12 mouse cellular contexts compared by ENCODE assay signal in the genomic region with DNA sequence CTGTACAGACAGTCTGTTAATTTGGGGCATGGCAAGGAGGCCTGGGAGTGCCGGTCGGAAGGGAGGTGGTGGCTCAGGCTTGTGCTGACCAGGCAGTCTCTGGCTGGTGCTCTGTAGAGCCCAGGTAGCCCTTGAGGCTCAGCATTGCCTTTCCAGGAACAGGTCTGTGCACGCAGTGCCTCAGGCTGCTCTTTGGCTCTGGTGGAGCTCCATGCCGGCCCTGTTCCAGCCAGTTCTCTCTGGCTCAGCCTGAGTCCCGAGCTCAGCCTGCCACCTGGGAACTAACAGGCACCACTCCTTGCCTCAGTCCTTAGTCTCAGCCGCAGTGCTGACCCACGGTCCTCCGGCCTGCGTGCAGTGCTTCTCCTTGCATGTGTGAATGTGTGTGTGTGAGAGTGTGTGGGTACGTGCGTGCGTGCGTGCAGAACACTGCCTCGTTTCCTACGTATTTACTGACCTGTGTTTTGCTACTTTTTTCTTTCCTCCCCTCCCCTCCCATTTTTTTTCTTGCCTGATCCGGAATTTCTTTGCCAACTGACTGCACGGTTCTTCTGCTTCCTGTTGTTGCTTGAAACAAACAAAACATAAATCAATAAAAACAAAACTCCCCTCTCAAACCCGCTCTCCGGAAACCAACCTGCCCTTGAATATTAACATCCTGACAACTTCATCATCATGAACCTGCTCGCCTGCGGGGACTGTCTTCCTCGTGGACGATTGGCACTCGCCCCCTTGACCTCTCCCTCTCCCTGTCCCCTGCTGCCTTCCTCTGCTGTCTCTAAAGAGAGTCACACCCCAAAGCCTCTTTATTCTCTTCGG. TPM values are rescaled to one million over a fixed set of nuclear protein-coding genes. Genes with fewer than 3 reads are reported as not detected.
DNase-seq lines count a peak whose midpoint lies in the region; ATAC-seq and TF ChIP-seq lines count a peak whose summit lies in the region.
"Had no signal": no experiment of that assay in that cellular context is flagged by ENCODE, and none has a peak within 500 bp of the region (broad histone marks: within the 10 kb centered on the region; RNA-seq: fewer than 3 reads in every experiment).

No protein-coding gene starts in this region.

- 64% methylated on average over 25 of the region's 25 CpGs for WGBS in lung, embryonic 16.5 days
- 19% methylated on average over 25 of the region's 25 CpGs for WGBS in cerebellum, adult 2 months
- WGBS in intestine, postnatal 0 days = 59% methylated on average over 25 of the region's 25 CpGs
- WGBS in limb, embryonic 13.5 days = 73% methylated on average over 25 of the region's 25 CpGs

- no peak for TF ChIP-seq POLR2A in cerebellum, adult 2 months (IDR thresholded peaks at IDR 0.05; ENCODE audit: borderline replicate concordance, insufficient read depth, low read length)

- H3K27ac ChIP-seq in lung, embryonic 16.5 days (ENCODE audit: low read length) = no peak overlapping the region
- 0 out of 2 replicates have a peak overlapping the region, but pooled peaks have one; percentile 5 for H3K27ac ChIP-seq in cerebellum, adult 2 months (ENCODE audit: insufficient read depth, low read length)
- H3K27ac ChIP-seq in intestine, postnatal 0 days (ENCODE audit: low read depth, low read length) = 0 out of 2 replicates have a peak overlapping the region, but pooled peaks have one; percentile 36
- H3K27ac ChIP-seq in limb, embryonic 13.5 days = peak overlapping the region; percentile 22; the same call in 1 of the 2 replicates

- no peak for DNase-seq in lung, postnatal 14 days
- peak; percentile 78 to 84 for DNase-seq in cerebellum, adult 2 months
- no peak for DNase-seq in left cerebral cortex, adult 9 months (ENCODE audit: low spot score in 2 of 2)
- no peak for DNase-seq in ovary, postnatal 14 days (ENCODE audit: low spot score)
- DNase-seq: right cerebral cortex, adult 18-20 months had no signal

- no peak overlapping the region for H3K4me2 ChIP-seq in lung, embryonic 16.5 days (ENCODE audit: low read depth, low read length)
- H3K4me2 ChIP-seq in intestine, postnatal 0 days (replicated peaks; ENCODE audit: low read depth) = no peak overlapping the region
- no peak overlapping the region for H3K4me2 ChIP-seq in limb, embryonic 13.5 days (replicated peaks)

- H3K9ac ChIP-seq in lung, embryonic 16.5 days (ENCODE audit: low read length) = 0 out of 2 replicates have a peak overlapping the region, but pooled peaks have one; percentile 18
- no peak overlapping the region for H3K9ac ChIP-seq in intestine, postnatal 0 days (ENCODE audit: low read depth, low read length)
- H3K9ac ChIP-seq in limb, embryonic 13.5 days = 0 out of 2 replicates have a peak overlapping the region, but pooled peaks have one; percentile 13

- TF ChIP-seq CTCF in cerebellum, adult 2 months (IDR thresholded peaks at IDR 0.05; ENCODE audit: borderline replicate concordance, insufficient read depth, low read depth, low read length) = no peak
- no peak for TF ChIP-seq CTCF in intestine, postnatal 0 days (IDR thresholded peaks at IDR 0.05; ENCODE audit: low read depth)

- no peaks in the 10 kb centered on the region for H3K27me3 ChIP-seq in lung, embryonic 16.5 days (ENCODE audit: control insufficient read depth, insufficient read depth, low read depth, low read length)
- H3K27me3 ChIP-seq in cerebellum, adult 2 months (ENCODE audit: control insufficient read depth, insufficient read depth, low read length) = no peaks in the 10 kb centered on the region
- H3K27me3 ChIP-seq in intestine, postnatal 0 days (replicated peaks; ENCODE audit: control insufficient read depth, insufficient read depth, low read length) = no peaks in the 10 kb centered on the region
- no peaks in the 10 kb centered on the region for H3K27me3 ChIP-seq in limb, embryonic 13.5 days

- peaks cover 60% of the 10 kb centered on the region for H3K36me3 ChIP-seq in lung, embryonic 16.5 days (ENCODE audit: control insufficient read depth, insufficient read depth, low read length)
- peaks cover 70% of the 10 kb centered on the region for H3K36me3 ChIP-seq in intestine, postnatal 0 days (ENCODE audit: control insufficient read depth, insufficient read depth)
- H3K36me3 ChIP-seq in limb, embryonic 13.5 days = peaks cover 99% of the 10 kb centered on the region

- peaks cover 25% of the 10 kb centered on the region for H3K4me1 ChIP-seq in lung, embryonic 16.5 days (replicated peaks; ENCODE audit: control insufficient read depth, insufficient read depth, low read length)
- peaks cover 70% of the 10 kb centered on the region for H3K4me1 ChIP-seq in cerebellum, adult 2 months (ENCODE audit: control insufficient read depth, insufficient read depth, low read length)
- 0 out of 2 replicates have a peak, but pooled peaks cover 5% of the 10 kb centered on the region for H3K4me1 ChIP-seq in intestine, postnatal 0 days (replicated peaks; ENCODE audit: control insufficient read depth, insufficient read depth, low read length)
- peaks cover 53% of the 10 kb centered on the region for H3K4me1 ChIP-seq in limb, embryonic 13.5 days

- no peak overlapping the region for H3K4me3 ChIP-seq in lung, embryonic 16.5 days (ENCODE audit: low read length)
- no peak overlapping the region for H3K4me3 ChIP-seq in cerebellum, adult 2 months (replicated peaks; ENCODE audit: insufficient read depth, low read depth, low read length)
- no peak overlapping the region for H3K4me3 ChIP-seq in intestine, postnatal 0 days (ENCODE audit: low read depth, low read length)
- no peak overlapping the region for H3K4me3 ChIP-seq in limb, embryonic 13.5 days
- H3K4me3 ChIP-seq: erythroblast, embryonic 14.5 days had no signal

- H3K9me3 ChIP-seq in lung, embryonic 16.5 days (ENCODE audit: control insufficient read depth, low read length) = no peaks in the 10 kb centered on the region
- no peaks in the 10 kb centered on the region for H3K9me3 ChIP-seq in intestine, postnatal 0 days (ENCODE audit: control insufficient read depth)
- no peaks in the 10 kb centered on the region for H3K9me3 ChIP-seq in limb, embryonic 13.5 days

- ATAC-seq in lung, embryonic 16.5 days (ENCODE audit: low read depth) = no peak
- no peak for ATAC-seq in intestine, postnatal 0 days
- ATAC-seq in limb, embryonic 13.5 days (ENCODE audit: low FRiP score, low read depth) = no peak
- ATAC-seq in granulocyte monocyte progenitor cell, adult 5-6 weeks (replicated peaks; ENCODE audit: poor library complexity, severe bottlenecking) = no peak

RNA-seq across cellular contexts. Expression of a gene that starts 7.2 kb away (rescaled TPM):
- polyA plus RNA-seq in lung, embryonic 16.5 days (2015; fragmentation: Nextera tagmentation; extraction: Ambion mirVana) = 344 and 371 TPM in 2 replicates
- 64.2 and 68.6 TPM in 2 replicates for polyA plus RNA-seq in cerebellum, adult 2 months (2012; rRNA removed)
- polyA plus RNA-seq in intestine, postnatal 0 days (2015; fragmentation: Nextera tagmentation; extraction: Ambion mirVana) = 86.9 and 92.2 TPM in 2 replicates
- 347 and 366 TPM in 2 replicates for polyA plus RNA-seq in limb, embryonic 13.5 days (2015; fragmentation: Nextera tagmentation; extraction: Ambion mirVana)
- total RNA-seq in granulocyte monocyte progenitor cell, adult 5-6 weeks (2014; fragmentation: Nextera tagmentation) = 497 and 526 TPM in 2 replicates
- total RNA-seq in granulocyte monocyte progenitor cell, adult 5-6 weeks (2017) = 211 and 216 TPM in 2 replicates

RNA-seq across cellular contexts. Expression of a gene that starts 12.8 kb away (rescaled TPM):
- polyA plus RNA-seq in lung, embryonic 16.5 days (2015; fragmentation: Nextera tagmentation; extraction: Ambion mirVana) = 3.0 and 4.0 TPM in 2 replicates
- polyA plus RNA-seq in cerebellum, adult 2 months (2012; rRNA removed) = 2.4 and 2.5 TPM in 2 replicates
- polyA plus RNA-seq in intestine, postnatal 0 days (2015; fragmentation: Nextera tagmentation; extraction: Ambion mirVana) = 1.1 TPM in 2 replicates
- polyA plus RNA-seq in limb, embryonic 13.5 days (2015; fragmentation: Nextera tagmentation; extraction: Ambion mirVana) = 11.1 and 11.3 TPM in 2 replicates
- 2,258 and 3,780 TPM in 2 replicates for total RNA-seq in granulocyte monocyte progenitor cell, adult 5-6 weeks (2014; fragmentation: Nextera tagmentation)
- total RNA-seq in granulocyte monocyte progenitor cell, adult 5-6 weeks (2017) = 1,097 and 1,536 TPM in 2 replicates
- total RNA-seq: gastrocnemius, adult 8-10 months had no signal

RNA-seq across cellular contexts. Expression of a gene that starts 13.0 kb away (rescaled TPM):
- polyA plus RNA-seq in lung, embryonic 16.5 days (2015; fragmentation: Nextera tagmentation; extraction: Ambion mirVana) = 22.6 and 26.4 TPM in 2 replicates
- polyA plus RNA-seq in cerebellum, adult 2 months (2012; rRNA removed) = 46.0 and 49.3 TPM in 2 replicates
- 6.2 and 7.2 TPM in 2 replicates for polyA plus RNA-seq in intestine, postnatal 0 days (2015; fragmentation: Nextera tagmentation; extraction: Ambion mirVana)
- polyA plus RNA-seq in limb, embryonic 13.5 days (2015; fragmentation: Nextera tagmentation; extraction: Ambion mirVana) = 138 and 142 TPM in 2 replicates
- 72.1 and 111 TPM in 2 replicates for total RNA-seq in granulocyte monocyte progenitor cell, adult 5-6 weeks (2014; fragmentation: Nextera tagmentation)
- 91.6 and 112 TPM in 2 replicates for total RNA-seq in granulocyte monocyte progenitor cell, adult 5-6 weeks (2017)

RNA-seq across cellular contexts. Expression of a gene that starts 24.6 kb away (rescaled TPM):
- 0.26 and 1.2 TPM in 2 replicates for polyA plus RNA-seq in lung, embryonic 16.5 days (2015; fragmentation: Nextera tagmentation; extraction: Ambion mirVana)
- 0.15 TPM in 1 of 2 replicates, not detected in the other for polyA plus RNA-seq in cerebellum, adult 2 months (2012; rRNA removed)
- polyA plus RNA-seq in intestine, postnatal 0 days (2015; fragmentation: Nextera tagmentation; extraction: Ambion mirVana) = not detected in 2 replicates
- 0.29 and 0.86 TPM in 2 replicates for polyA plus RNA-seq in limb, embryonic 13.5 days (2015; fragmentation: Nextera tagmentation; extraction: Ambion mirVana)
- total RNA-seq in granulocyte monocyte progenitor cell, adult 5-6 weeks (2014; fragmentation: Nextera tagmentation) = 5,751 and 6,009 TPM in 2 replicates
- 2,814 and 3,772 TPM in 2 replicates for total RNA-seq in granulocyte monocyte progenitor cell, adult 5-6 weeks (2017)
- total RNA-seq: gastrocnemius, adult 8-10 months had no signal

RNA-seq across cellular contexts. Expression of a gene that starts 29.2 kb away (rescaled TPM):
- polyA plus RNA-seq in lung, embryonic 16.5 days (2015; fragmentation: Nextera tagmentation; extraction: Ambion mirVana) = not detected in 2 replicates
- 0.29 and 0.41 TPM in 2 replicates for polyA plus RNA-seq in cerebellum, adult 2 months (2012; rRNA removed)
- polyA plus RNA-seq in intestine, postnatal 0 days (2015; fragmentation: Nextera tagmentation; extraction: Ambion mirVana) = not detected in 2 replicates
- not detected in 2 replicates for polyA plus RNA-seq in limb, embryonic 13.5 days (2015; fragmentation: Nextera tagmentation; extraction: Ambion mirVana)
- 1.6 and 4.5 TPM in 2 replicates for total RNA-seq in granulocyte monocyte progenitor cell, adult 5-6 weeks (2014; fragmentation: Nextera tagmentation)
- not detected in 2 replicates for total RNA-seq in granulocyte monocyte progenitor cell, adult 5-6 weeks (2017)
- polyA plus RNA-seq: erythroblast, embryonic 14.5 days; stomach, embryonic 14.5 days had no signal

Comparison
In these comparisons a context has a peak if more than half of its experiments do, and no peak if none do; other contexts are left out.
1. DNase-seq: peak in cerebellum, adult 2 months (2 of 2); none in lung, postnatal 14 days (single experiment), left cerebral cortex, adult 9 months (0 of 2) and ovary, postnatal 14 days (single experiment).